Mouse (Mus musculus) liver, adult 2 months (tissue): Measurements from ENCODE around the gene Rer1.

Experiments used
- CTCF ChIP-seq: fragments of 200-500 bp; IDR thresholded peaks from 2 replicates; pipeline ENCODE4 v1.5.1; 2011; ENCODE audit warnings: low read depth, low read length, control low read depth
- POLR2A ChIP-seq: fragments of 200-500 bp; IDR thresholded peaks from 2 replicates; pipeline ENCODE4 v1.6.1; 2011; ENCODE audit warnings: low read length, control low read depth; ENCODE audit not compliant: insufficient read depth; ENCODE audit errors: extremely low read depth

DNA sequence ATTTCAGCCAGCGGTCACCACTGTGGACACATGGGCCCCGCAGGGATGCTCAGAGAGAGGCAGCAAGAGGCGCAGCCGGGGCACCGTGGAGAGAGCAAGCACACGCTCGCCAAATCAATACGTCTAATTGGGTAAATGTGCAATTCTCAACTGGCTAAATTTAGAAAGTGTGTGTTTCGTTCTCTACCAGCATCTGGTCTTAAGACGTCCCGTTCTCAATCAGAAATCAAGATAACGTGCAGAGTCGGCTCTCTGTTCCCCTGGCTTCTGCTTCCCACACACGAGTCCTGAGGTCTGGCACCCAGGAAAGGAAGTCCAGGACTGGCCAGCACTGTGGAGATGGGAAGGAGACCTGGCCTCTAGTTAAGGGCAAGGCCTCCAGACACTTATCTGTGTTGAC is 39.5 kb downstream of the Rer1 start:
- TF ChIP-seq CTCF (no peak), POLR2A (no peak)
